Mouse (Mus musculus) hindbrain, embryonic 15.5 days (tissue): Measurements from ENCODE around the gene Stk40. TPM values are rescaled to one million over a fixed set of nuclear protein-coding genes. Genes with fewer than 3 reads are reported as not detected.
"Not testable (repeated sequence)": the region's sequence is repeated elsewhere in the genome, so short reads cannot be mapped to it uniquely, and the experiment has no call there.

ENCODE experiments used
- ATAC-seq: fragments of 200-750 bp; cut with Nextera tagmentation; 2 replicates; pipeline ENCODE4 v1.8.0; 2017; ENCODE audit warnings: low read depth, moderate number of reproducible peaks, moderate TSS enrichment; ENCODE audit not compliant: low FRiP score
- H3K27ac ChIP-seq: fragments of 300-500 bp; sonication (generic); replicated peaks from 2 replicates; pipeline ENCODE4 v1.5.1; 2015; ENCODE audit warnings: mild to moderate bottlenecking, inconsistent platforms
- H3K27me3 ChIP-seq: fragments of 300-500 bp; sonication (generic); 2 replicates; pipeline ENCODE4 v1.6.1; 2015; ENCODE audit warnings: control low read depth, inconsistent platforms
- H3K36me3 ChIP-seq: fragments of 300-500 bp; sonication (generic); 2 replicates; pipeline ENCODE4 v1.6.1; 2015; ENCODE audit warnings: control low read depth, inconsistent platforms
- H3K4me1 ChIP-seq: fragments of 300-500 bp; sonication (generic); replicated peaks from 2 replicates; pipeline ENCODE4 v1.6.1; 2015; ENCODE audit warnings: control low read depth, inconsistent platforms
- H3K4me2 ChIP-seq: fragments of 300-500 bp; sonication (generic); 2 replicates; pipeline ENCODE4 v1.6.1; 2015; ENCODE audit warnings: moderate library complexity, mild to moderate bottlenecking, inconsistent platforms
- H3K4me3 ChIP-seq: fragments of 300-500 bp; sonication (generic); 2 replicates; pipeline ENCODE4 v1.5.1; 2015; ENCODE audit warnings: mild to moderate bottlenecking, inconsistent platforms
- H3K9ac ChIP-seq: fragments of 300-500 bp; sonication (generic); 2 replicates; pipeline ENCODE4 v1.6.1; 2015; ENCODE audit warnings: inconsistent platforms
- H3K9me3 ChIP-seq: fragments of 300-500 bp; sonication (generic); 2 replicates; pipeline ENCODE4 v1.6.1; 2016; ENCODE audit warnings: control low read depth, inconsistent platforms
- WGBS: fragments of 180-500 bp; shearing (Covaris S2); methylation state at CpG from one replicate; pipeline ENCODE4 v1.1.7; 2015; 5-methylcytosine and 5-hydroxymethylcytosine counted together
- polyA plus RNA-seq: library from polyadenylated mRNA; unstranded; fragments of >200 nt; fragmentation: Nextera tagmentation; extraction: Ambion mirVana; gene quantifications from 2 replicates; pipeline ENCODE4 v1.2.1, GENCODE M21; 2015

The Stk40 gene
- polyA plus RNA-seq, 1 experiment from 2014 or later = 33.9 TPM

- peak within 1 kb of the TSS; percentile 77 for H3K9ac ChIP-seq
- 8% methylated on average over 22 of the region's 22 CpGs for WGBS
Measured at GRCm38 (mm10) chr4:126163067-126163659, 59.4 kb downstream of the Stk40 start, which contains the start of gene Sh3d21. Sh3d21 (minus strand) TSS chr4:126163491.

GRCm38 (mm10) chr4:126163685-126164084 lies 59.9 kb downstream of the Stk40 start:
- H3K4me2 ChIP-seq = no peak overlapping the region
- peaks cover 22% of the 10 kb centered on the region for H3K36me3 ChIP-seq
- H3K4me1 ChIP-seq = peaks cover 13% of the 10 kb centered on the region
- ATAC-seq = no peak
- no peaks in the 10 kb centered on the region for H3K9me3 ChIP-seq
- H3K4me3 ChIP-seq = no peak overlapping the region
- H3K27me3 ChIP-seq = no peaks in the 10 kb centered on the region
- no peak overlapping the region for H3K9ac ChIP-seq
- H3K27ac ChIP-seq = no peak overlapping the region
- 68% methylated on average over 4 of the region's 4 CpGs for WGBS

More at GRCm38 (mm10) chr4:126163067-126163659, 59.4 kb downstream of the Stk40 start, which contains the start of gene Sh3d21:
- Histone ChIP-seq H3K4me3 (peak within 1 kb of the TSS; percentile 58), H3K27me3 (no peaks in the 10 kb centered on the region), H3K4me1 (peaks cover 13% of the 10 kb centered on the region), H3K36me3 (peaks cover 22% of the 10 kb centered on the region), H3K9me3 (no peaks in the 10 kb centered on the region), H3K27ac (peak within 1 kb of the TSS; percentile 45; the same call in 1 of the 2 replicates), H3K4me2 (peak within 1 kb of the TSS; percentile 98)
- ATAC-seq = 0 out of 2 replicates have a peak, but pooled peaks have one; percentile 5

GRCm38 (mm10) chr4:126165092-126165491 lies 61.3 kb downstream of the Stk40 start:
- not testable (repeated sequence) for H3K27me3 ChIP-seq, H3K4me3 ChIP-seq, H3K27ac ChIP-seq, H3K9ac ChIP-seq, ATAC-seq, H3K4me2 ChIP-seq, H3K9me3 ChIP-seq
- Histone ChIP-seq H3K4me1 (peaks cover 13% of the 10 kb centered on the region), H3K36me3 (peaks cover 33% of the 10 kb centered on the region)
- 67% methylated on average over 10 of the region's 10 CpGs for WGBS

GRCm38 (mm10) chr4:126166084-126166483 lies 62.3 kb downstream of the Stk40 start:
- Histone ChIP-seq H3K4me3 (no peak overlapping the region), H3K4me2 (no peak overlapping the region), H3K4me1 (peaks cover 13% of the 10 kb centered on the region), H3K27ac (no peak overlapping the region), H3K9me3 (no peaks in the 10 kb centered on the region), H3K9ac (no peak overlapping the region), H3K36me3 (peaks cover 40% of the 10 kb centered on the region), H3K27me3 (no peaks in the 10 kb centered on the region)
- 81% methylated on average over 3 of the region's 3 CpGs for WGBS
- ATAC-seq = no peak

- Histone ChIP-seq H3K4me3 (no peak overlapping the region), H3K27ac (no peak overlapping the region), H3K36me3 (peaks cover 63% of the 10 kb centered on the region), H3K9me3 (no peaks in the 10 kb centered on the region), H3K4me2 (no peak overlapping the region), H3K4me1 (no peaks in the 10 kb centered on the region), H3K9ac (no peak overlapping the region), H3K27me3 (no peaks in the 10 kb centered on the region)
- no peak for ATAC-seq
- WGBS = 92% methylated on average over 6 of the region's 6 CpGs
Measured at GRCm38 (mm10) chr4:126168851-126169250, 65.1 kb downstream of the Stk40 start.

- H3K4me1 ChIP-seq = not testable (repeated sequence)
- 96% methylated on average over 5 of the region's 5 CpGs for whole genome bisulfite sequencing
- H3K36me3 ChIP-seq = peaks cover 76% of the 10 kb centered on the region
Measured at GRCm38 (mm10) chr4:126170737-126171136, 67.0 kb downstream of the Stk40 start.

GRCm38 (mm10) chr4:126173800-126174199 lies 70.0 kb downstream of the Stk40 start:
- WGBS = 94% methylated on average over 5 of the region's 5 CpGs
- no peak overlapping the region for H3K4me3 ChIP-seq
- peaks cover 78% of the 10 kb centered on the region for H3K36me3 ChIP-seq
- H3K4me1 ChIP-seq = no peaks in the 10 kb centered on the region
- H3K4me2 ChIP-seq = no peak overlapping the region
- H3K9ac ChIP-seq = no peak overlapping the region
- H3K27ac ChIP-seq = no peak overlapping the region
- H3K9me3 ChIP-seq = no peaks in the 10 kb centered on the region
- no peaks in the 10 kb centered on the region for H3K27me3 ChIP-seq
- ATAC-seq = no peak

More at GRCm38 (mm10) chr4:126170737-126171136, 67.0 kb downstream of the Stk40 start:
- not testable (repeated sequence) for H3K4me3 ChIP-seq, H3K9ac ChIP-seq, H3K27ac ChIP-seq, H3K4me2 ChIP-seq, ATAC-seq, H3K9me3 ChIP-seq, H3K27me3 ChIP-seq

GRCm38 (mm10) chr4:126175980-126176379 lies 72.2 kb downstream of the Stk40 start:
- WGBS = 95% methylated on average over 7 of the region's 7 CpGs
- H3K4me1 ChIP-seq, H3K4me2 ChIP-seq, H3K4me3 ChIP-seq, H3K27ac ChIP-seq, ATAC-seq, H3K9me3 ChIP-seq, H3K9ac ChIP-seq, H3K27me3 ChIP-seq: not testable (repeated sequence)
- H3K36me3 ChIP-seq = peaks cover 75% of the 10 kb centered on the region

- Histone ChIP-seq H3K9me3 (no peaks in the 10 kb centered on the region), H3K4me2 (no peak overlapping the region), H3K4me3 (no peak overlapping the region), H3K4me1 (no peaks in the 10 kb centered on the region), H3K27ac (no peak overlapping the region), H3K9ac (no peak overlapping the region), H3K36me3 (peaks cover 33% of the 10 kb centered on the region), H3K27me3 (no peaks in the 10 kb centered on the region)
- WGBS = 57% methylated on average over 7 of the region's 7 CpGs
- ATAC-seq = no peak
Measured at GRCm38 (mm10) chr4:126181170-126181957, 77.6 kb downstream of the Stk40 start.

GRCm38 (mm10) chr4:126183034-126183433 lies 79.3 kb downstream of the Stk40 start:
- no peak for ATAC-seq
- Histone ChIP-seq H3K4me2 (no peak overlapping the region), H3K4me3 (no peak overlapping the region), H3K27me3 (no peaks in the 10 kb centered on the region), H3K36me3 (peaks cover 20% of the 10 kb centered on the region), H3K9me3 (no peaks in the 10 kb centered on the region), H3K4me1 (no peaks in the 10 kb centered on the region), H3K27ac (no peak overlapping the region), H3K9ac (no peak overlapping the region)
- 87% methylated on average over 5 of the region's 5 CpGs for WGBS

GRCm38 (mm10) chr4:126187096-126187495 lies 83.3 kb downstream of the Stk40 start:
- no peak overlapping the region for H3K4me2 ChIP-seq
- no peaks in the 10 kb centered on the region for H3K27me3 ChIP-seq
- H3K9me3 ChIP-seq = no peaks in the 10 kb centered on the region
- H3K27ac ChIP-seq = no peak overlapping the region
- H3K36me3 ChIP-seq = peaks cover 12% of the 10 kb centered on the region; the same call in 1 of the 2 replicates
- no peaks in the 10 kb centered on the region for H3K4me1 ChIP-seq
- 96% methylated on average over 3 of the region's 3 CpGs for WGBS
- no peak overlapping the region for H3K9ac ChIP-seq
- ATAC-seq = no peak
- H3K4me3 ChIP-seq = no peak overlapping the region
